8 mouse cellular contexts compared by ENCODE assay signal in genomic region chr5:129020300-129020668, GRCm38 (mm10). TPM values are rescaled to one million over a fixed set of nuclear protein-coding genes. Genes with fewer than 3 reads are reported as not detected.
A peak's percentile ranks its signal among the peaks of the same experiment; 100 is the strongest.
DNase-seq lines count a peak whose midpoint lies in the region; ATAC-seq and TF ChIP-seq lines count a peak whose summit lies in the region.

No protein-coding gene starts in this region.

- H3K9ac ChIP-seq in kidney, embryonic 15.5 days, result peak overlapping the region; percentile 97

- intact Hi-C loops in left cerebral cortex, postnatal 4 days (cut with DNase I), result no loop called here

- peak overlapping the region; percentile 72 for H3K4me2 ChIP-seq in kidney, embryonic 15.5 days

- DNase-seq in kidney, adult 9 months, result no peak
- no peak for DNase-seq in frontal cortex, postnatal 25 days (ENCODE audit: low spot score in 2 of 2)
- DNase-seq in urinary bladder, adult 18-20 months (ENCODE audit: low spot score in 2 of 2), result no peak
- no peak for DNase-seq in left cerebral cortex, postnatal 4 days

- no peaks in the 10 kb centered on the region for H3K9me3 ChIP-seq in kidney, embryonic 15.5 days (replicated peaks)

- ATAC-seq in kidney, embryonic 15.5 days (replicated peaks; ENCODE audit: low FRiP score), result peak; percentile 81
- ATAC-seq in hematopoietic stem cell, adult 5-6 weeks (replicated peaks in 1 of 2; ENCODE audit: insufficient read depth in 1 of 2, low FRiP score in 2 of 2, low TSS enrichment in 1 of 2, low read depth in 1 of 2, poor library complexity in 2 of 2, severe bottlenecking in 2 of 2), result peak; percentile 5 to 37; a peak in 2 of 4 replicates
- peak; percentile 40 for ATAC-seq in megakaryocyte progenitor cell, adult 5-6 weeks (replicated peaks; ENCODE audit: poor library complexity)

- no peaks in the 10 kb centered on the region for H3K27me3 ChIP-seq in kidney, embryonic 15.5 days

- 1% methylated on average over 56 of the region's 56 CpGs for WGBS in kidney, embryonic 15.5 days

- peaks cover 17% of the 10 kb centered on the region for H3K4me1 ChIP-seq in kidney, embryonic 15.5 days
- peaks cover 3% of the 10 kb centered on the region; the same call in 1 of the 2 replicates for H3K4me1 ChIP-seq in bone marrow macrophage, adult 2 months (ENCODE audit: control insufficient read depth, insufficient read depth, low read length)

- TF ChIP-seq CTCF in bone marrow macrophage, adult 2 months (IDR thresholded peaks at IDR 0.05; ENCODE audit: low read depth, low read length), result no peak

- H3K36me3 ChIP-seq in kidney, embryonic 15.5 days, result peaks cover 34% of the 10 kb centered on the region

- H3K27ac ChIP-seq in kidney, embryonic 15.5 days, result peak overlapping the region; percentile 94
- peak overlapping the region; percentile 95 for H3K27ac ChIP-seq in bone marrow macrophage, adult 2 months (ENCODE audit: insufficient read depth, low read depth, low read length)

- H3K4me3 ChIP-seq in kidney, embryonic 15.5 days (replicated peaks), result peak overlapping the region; percentile 85
- H3K4me3 ChIP-seq in bone marrow macrophage, adult 2 months (ENCODE audit: insufficient read depth, low read length), result peak overlapping the region; percentile 74

- TF ChIP-seq POLR2A in bone marrow macrophage, adult 2 months (IDR thresholded peaks at IDR 0.05; ENCODE audit: borderline replicate concordance, low read depth, low read length), result no peak

RNA-seq across cellular contexts. Expression of gene Ran, which starts 0.4 kb away (rescaled TPM):
- 657 and 728 TPM in 2 replicates for polyA plus RNA-seq in kidney, embryonic 15.5 days (2015; fragmentation: Nextera tagmentation; extraction: Ambion mirVana)
- 94.1 and 102 TPM in 2 replicates for polyA plus RNA-seq in bone marrow macrophage, adult 2 months (2012; ENCODE audit: insufficient read depth, insufficient read length, missing spikeins)
- 298 and 527 TPM in 2 replicates for total RNA-seq in hematopoietic stem cell, adult 5-6 weeks (2017)
- 583 and 587 TPM in 2 replicates for total RNA-seq in megakaryocyte progenitor cell, adult 5-6 weeks (2015)
- 525 and 594 TPM in 2 replicates for total RNA-seq in megakaryocyte progenitor cell, adult 5-6 weeks (2017)
- 100 to 1,000 TPM; 164 to 165 TPM for total RNA-seq in left cerebral cortex, postnatal 4 days (2021)

RNA-seq across cellular contexts. Expression of gene Stx2, which starts 11.9 kb away (rescaled TPM):
- 35.0 and 36.6 TPM in 2 replicates for polyA plus RNA-seq in kidney, embryonic 15.5 days (2015; fragmentation: Nextera tagmentation; extraction: Ambion mirVana)
- 106 and 112 TPM in 2 replicates for polyA plus RNA-seq in bone marrow macrophage, adult 2 months (2012; ENCODE audit: insufficient read depth, insufficient read length, missing spikeins)
- total RNA-seq in hematopoietic stem cell, adult 5-6 weeks (2017), result 17.0 and 22.4 TPM in 2 replicates
- 12.6 and 19.4 TPM in 2 replicates for total RNA-seq in megakaryocyte progenitor cell, adult 5-6 weeks (2015)
- 24.3 and 26.0 TPM in 2 replicates for total RNA-seq in megakaryocyte progenitor cell, adult 5-6 weeks (2017)
- total RNA-seq in left cerebral cortex, postnatal 4 days (2021), result 10 to 100 TPM; 30.4 to 33.2 TPM

Comparison
In these comparisons a context has a peak if more than half of its experiments do, and no peak if none do; other contexts are left out.
1. ATAC-seq: peak in every context shown above with its lines; median percentile 81 in kidney, embryonic 15.5 days; 40 in megakaryocyte progenitor cell, adult 5-6 weeks; 21 in hematopoietic stem cell, adult 5-6 weeks.